Mouse (Mus musculus): Measurements from ENCODE around the gene Arl6.

Gene Arl6

GRCm38 (mm10) chr16:59587816-59588215, 51.4 kb downstream of the Arl6 start:
- DNase-seq (ENCODE audit: low spot score in 2 of 2), result no peak

- DNase-seq (ENCODE audit: low spot score in 2 of 2), result no peak
Observed at GRCm38 (mm10) chr16:59586911-59587310, 52.3 kb downstream of the Arl6 start.

- no peak for DNase-seq (ENCODE audit: low spot score in 2 of 2)
Observed at GRCm38 (mm10) chr16:59586276-59586675, 52.9 kb downstream of the Arl6 start.

GRCm38 (mm10) chr16:59585706-59586244, 53.4 kb downstream of the Arl6 start:
- no peak for DNase-seq (ENCODE audit: low spot score in 2 of 2)

GRCm38 (mm10) chr16:59583515-59583914, 55.7 kb downstream of the Arl6 start:
- no peak for DNase-seq (ENCODE audit: low spot score in 2 of 2)

- no peak for DNase-seq (ENCODE audit: low spot score in 2 of 2)
Observed at GRCm38 (mm10) chr16:59579237-59579636, 60.0 kb downstream of the Arl6 start.

GRCm38 (mm10) chr16:59573961-59574360, 65.2 kb downstream of the Arl6 start:
- DNase-seq (ENCODE audit: low spot score in 2 of 2), result no peak

GRCm38 (mm10) chr16:59572685-59573084, 66.5 kb downstream of the Arl6 start:
- DNase-seq (ENCODE audit: low spot score in 2 of 2), result no peak

- no peak for DNase-seq (ENCODE audit: low spot score in 2 of 2)
Observed at GRCm38 (mm10) chr16:59570807-59571206, 68.4 kb downstream of the Arl6 start.

- no peak for DNase-seq (ENCODE audit: low spot score in 2 of 2)
Observed at GRCm38 (mm10) chr16:59569837-59570236, 69.4 kb downstream of the Arl6 start.

- DNase-seq (ENCODE audit: low spot score in 2 of 2), result no peak
Observed at GRCm38 (mm10) chr16:59567721-59568381, 71.3 kb downstream of the Arl6 start.

- no peak for DNase-seq (ENCODE audit: low spot score in 2 of 2)
Observed at GRCm38 (mm10) chr16:59566437-59566836, 72.8 kb downstream of the Arl6 start.

GRCm38 (mm10) chr16:59565631-59566030, 73.6 kb downstream of the Arl6 start:
- DNase-seq (ENCODE audit: low spot score in 2 of 2), result no peak

GRCm38 (mm10) chr16:59564025-59564424, 75.2 kb downstream of the Arl6 start:
- DNase-seq (ENCODE audit: low spot score in 2 of 2), result no peak
